Mouse (Mus musculus): ENCODE data around the gene Rhov.

GRCm38 (mm10) chr2:119293311-119293710, 22.2 kb upstream of the Rhov start:
- TF ChIP-seq CTCF (IDR thresholded peaks at IDR 0.05; ENCODE audit: insufficient read depth, low read depth, low read length) (no peak), POLR2A (IDR thresholded peaks at IDR 0.05; ENCODE audit: insufficient read depth, low read depth, low read length) (no peak)

Data from olfactory bulb, adult 2 months (tissue).